Mouse (Mus musculus): Measurements from ENCODE around the gene Vwa8. TPM values are rescaled to one million over a fixed set of nuclear protein-coding genes. Genes with fewer than 3 reads are reported as not detected.

Gene Vwa8
- total and polyA plus RNA-seq, 3 experiments, result 12.4 to 17.5 (median 15.9) TPM

GRCm38 (mm10) chr14:78850666-78851065, 1.8 kb downstream of the Vwa8 start:
- Histone ChIP-seq H3K36me3 (replicated peaks in 1 of 2; ENCODE audit: control insufficient read depth in 1 of 2, insufficient read depth in 1 of 2, low read length in 1 of 2) (peaks cover 0 to 3% of the 10 kb centered on the region in 2 experiments), H3K27ac (ENCODE audit: insufficient read depth, low read depth) (no peak overlapping the region), H3K4me2 (ENCODE audit: insufficient read depth, low read depth, poor library complexity, severe bottlenecking) (no peak overlapping the region), H3K9ac (ENCODE audit: insufficient read depth, low read depth) (no peak overlapping the region), H3K9me3 (replicated peaks; ENCODE audit: low read length) (no peaks in the 10 kb centered on the region), H3K27me3 (replicated peaks) (no peaks in the 10 kb centered on the region), H3K79me2 (replicated peaks; ENCODE audit: control insufficient read depth, extremely low read depth, insufficient read depth, poor library complexity, severe bottlenecking) (0 out of 2 replicates have a peak, but pooled peaks cover 4% of the 10 kb centered on the region), H3K4me3 (replicated peaks in 1 of 3; ENCODE audit: low read depth in 2 of 3, low read length in 2 of 3, poor library complexity in 1 of 3) (no peak overlapping the region), H3K4me1 (ENCODE audit: control insufficient read depth in 1 of 2, insufficient read depth in 2 of 2) (peaks cover 6 to 21% of the 10 kb centered on the region in 2 experiments)
- dilution Hi-C loops (cut with MboI; ENCODE audit: extremely low pct_ligation_motif_present, extremely low pct_unique_long_range_greater_than_20kb, low sequenced_read_pairs), result no loop called here
- TF ChIP-seq JUND (conservative IDR thresholded peaks at IDR 0.05; ENCODE audit: low read depth, low read length) (no peak), ZNF384 (IDR thresholded peaks at IDR 0.05; ENCODE audit: low read depth, low read length) (no peak), ZMIZ1 (IDR thresholded peaks at IDR 0.05; ENCODE audit: low read depth, low read length) (no peak), CTCF (conservative IDR thresholded peaks at IDR 0.05 in 1 of 2, IDR thresholded peaks at IDR 0.05 in 1 of 2; ENCODE audit: low read depth in 2 of 2, low read length in 2 of 2) (no peak), KAT2A (IDR thresholded peaks at IDR 0.05; ENCODE audit: insufficient replicate concordance, low read length) (no peak), SIN3A (IDR thresholded peaks at IDR 0.05; ENCODE audit: low read length) (no peak), ZKSCAN1 (IDR thresholded peaks at IDR 0.05; ENCODE audit: borderline replicate concordance, low read depth, low read length) (no peak), NRF1 (IDR thresholded peaks at IDR 0.05; ENCODE audit: low read depth, low read length) (no peak), MAZ (IDR thresholded peaks at IDR 0.05; ENCODE audit: low read depth, low read length) (no peak), MEF2A (IDR thresholded peaks at IDR 0.05; ENCODE audit: borderline replicate concordance, low read depth, low read length) (no peak), E2F4 (IDR thresholded peaks at IDR 0.05; ENCODE audit: insufficient replicate concordance, low read depth, low read length) (no peak), CHD2 (IDR thresholded peaks at IDR 0.05; ENCODE audit: low read length) (no peak), POLR2A (IDR thresholded peaks at IDR 0.05; ENCODE audit: low read depth, low read length) (no peak), PAX5 (IDR thresholded peaks at IDR 0.05; ENCODE audit: low read length) (no peak)
- DNase-seq (ENCODE audit: extremely low read depth), result no peak
- in situ Hi-C loops (cut with MboI; ENCODE audit: low pct_ligation_motif_present, low pct_unique_long_range_greater_than_20kb, low sequenced_read_pairs), result loop anchor here (10.0 kb wide), 2 partner anchors 54 to 254 kb away; no protein-coding TSS in a partner anchor

GRCm38 (mm10) chr14:78851366-78851765, 2.5 kb downstream of the Vwa8 start:
- Histone ChIP-seq H3K4me3 (replicated peaks in 1 of 3; ENCODE audit: low read depth in 2 of 3, low read length in 2 of 3, poor library complexity in 1 of 3) (no peak overlapping the region), H3K9me3 (replicated peaks; ENCODE audit: low read length) (no peaks in the 10 kb centered on the region), H3K4me1 (ENCODE audit: control insufficient read depth in 1 of 2, insufficient read depth in 2 of 2) (peaks cover 6 to 21% of the 10 kb centered on the region in 2 experiments), H3K9ac (ENCODE audit: insufficient read depth, low read depth) (no peak overlapping the region), H3K36me3 (replicated peaks in 1 of 2; ENCODE audit: control insufficient read depth in 1 of 2, insufficient read depth in 1 of 2, low read length in 1 of 2) (peaks cover 0 to 4% of the 10 kb centered on the region in 2 experiments), H3K4me2 (ENCODE audit: insufficient read depth, low read depth, poor library complexity, severe bottlenecking) (no peak overlapping the region), H3K79me2 (replicated peaks; ENCODE audit: control insufficient read depth, extremely low read depth, insufficient read depth, poor library complexity, severe bottlenecking) (0 out of 2 replicates have a peak, but pooled peaks cover 4% of the 10 kb centered on the region), H3K27me3 (replicated peaks) (no peaks in the 10 kb centered on the region), H3K27ac (ENCODE audit: insufficient read depth, low read depth) (no peak overlapping the region)
- dilution Hi-C loops (cut with MboI; ENCODE audit: extremely low pct_ligation_motif_present, extremely low pct_unique_long_range_greater_than_20kb, low sequenced_read_pairs) (no loop called here), in situ Hi-C loops (cut with MboI; ENCODE audit: low pct_ligation_motif_present, low pct_unique_long_range_greater_than_20kb, low sequenced_read_pairs) (loop anchor here (10.0 kb wide), 2 partner anchors 53 to 253 kb away; no protein-coding TSS in a partner anchor)
- DNase-seq (ENCODE audit: extremely low read depth), result no peak
- TF ChIP-seq ZNF384 (IDR thresholded peaks at IDR 0.05; ENCODE audit: low read depth, low read length) (no peak), ZKSCAN1 (IDR thresholded peaks at IDR 0.05; ENCODE audit: borderline replicate concordance, low read depth, low read length) (no peak), BHLHE40 (IDR thresholded peaks at IDR 0.05; ENCODE audit: low read depth, low read length) (no peak), RCOR1 (conservative IDR thresholded peaks at IDR 0.05; ENCODE audit: low read depth, low read length) (no peak), EP300 (IDR thresholded peaks at IDR 0.05; ENCODE audit: low read length) (no peak), HCFC1 (IDR thresholded peaks at IDR 0.05; ENCODE audit: low read depth, low read length) (no peak), MEF2A (IDR thresholded peaks at IDR 0.05; ENCODE audit: borderline replicate concordance, low read depth, low read length) (no peak), USF1 (IDR thresholded peaks at IDR 0.05; ENCODE audit: low read depth, low read length) (no peak), JUND (conservative IDR thresholded peaks at IDR 0.05; ENCODE audit: low read depth, low read length) (no peak), TCF12 (IDR thresholded peaks at IDR 0.05; ENCODE audit: low read depth, low read length) (no peak), ELF1 (IDR thresholded peaks at IDR 0.05; ENCODE audit: low read depth, low read length) (no peak), UBTF (IDR thresholded peaks at IDR 0.05; ENCODE audit: low read depth, low read length) (no peak), NELFE (IDR thresholded peaks at IDR 0.05; ENCODE audit: low read depth, low read length) (no peak), CTCF (conservative IDR thresholded peaks at IDR 0.05 in 1 of 2, IDR thresholded peaks at IDR 0.05 in 1 of 2; ENCODE audit: low read depth in 2 of 2, low read length in 2 of 2) (no peak), CHD1 (IDR thresholded peaks at IDR 0.05; ENCODE audit: low read depth, low read length) (no peak), MAX (IDR thresholded peaks at IDR 0.05; ENCODE audit: low read length) (no peak)

Measured in CH12.LX (cell line).